Mouse (Mus musculus): ENCODE data around the gene Fmnl2.

- TF ChIP-seq ZNF384 (IDR thresholded peaks at IDR 0.05; ENCODE audit: low read depth, low read length) (no peak), MAFK (IDR thresholded peaks at IDR 0.05; ENCODE audit: insufficient read depth, low read depth, low read length) (no peak), CHD2 (IDR thresholded peaks at IDR 0.05; ENCODE audit: low read depth, low read length) (no peak), HCFC1 (IDR thresholded peaks at IDR 0.05; ENCODE audit: borderline replicate concordance, insufficient read depth, low read length) (no peak), ZC3H11A (IDR thresholded peaks at IDR 0.05; ENCODE audit: borderline replicate concordance, low read depth, low read length) (no peak)
Observed at GRCm38 (mm10) chr2:52915536-52915935, 57.9 kb downstream of the Fmnl2 start.
